Mouse (Mus musculus): ENCODE measurements around the gene Irx2. TPM values are rescaled to one million over a fixed set of nuclear protein-coding genes. Genes with fewer than 3 reads are reported as not detected.

The Irx2 gene
- total and polyA plus RNA-seq, 2 experiments from 2014 or later: 24.9 to 48.7 TPM

DNA sequence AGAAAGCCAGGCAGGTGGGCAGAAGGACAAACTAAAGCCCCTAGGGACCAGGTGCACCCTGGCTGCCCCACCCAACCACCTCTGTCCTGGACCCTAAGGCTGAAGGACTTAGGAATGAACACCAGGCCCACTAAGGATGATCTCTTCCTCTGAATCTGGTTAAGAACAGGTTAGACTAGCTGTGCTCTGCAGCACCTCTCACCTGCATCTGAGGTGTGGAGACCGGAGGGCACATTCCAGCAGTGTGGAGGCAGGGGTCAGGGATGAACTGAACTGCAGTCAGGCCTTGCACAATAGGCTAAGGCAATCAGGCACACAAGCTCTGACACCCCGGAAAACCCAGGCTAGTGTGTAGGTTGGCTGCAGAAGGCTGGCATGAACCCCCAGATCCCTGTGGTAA, 18.3 kb upstream of the Irx2 start:
- TF ChIP-seq CTCF (IDR thresholded peaks at IDR 0.05; ENCODE audit: low read depth): no peak
- WGBS: 100% methylated on average over 2 of the region's 2 CpGs
- no peaks in the 10 kb centered on the region for H3K36me3 ChIP-seq (ENCODE audit: insufficient read depth, low read length)
- no peaks in the 10 kb centered on the region for H3K27me3 ChIP-seq (ENCODE audit: insufficient read depth, low read length)
- no peak overlapping the region for H3K27ac ChIP-seq
- H3K4me3 ChIP-seq (ENCODE audit: low read length): no peak overlapping the region
- ATAC-seq (no peak), DNase-seq (ENCODE audit: low spot score) (no peak)
- no peaks in the 10 kb centered on the region for H3K9me3 ChIP-seq (ENCODE audit: low read length)
- no peaks in the 10 kb centered on the region for H3K4me1 ChIP-seq (ENCODE audit: insufficient read depth, low read length)
- H3K4me2 ChIP-seq (ENCODE audit: low read depth, low read length): no peak overlapping the region
- no peak overlapping the region for H3K9ac ChIP-seq (replicated peaks; ENCODE audit: low read length)

DNA sequence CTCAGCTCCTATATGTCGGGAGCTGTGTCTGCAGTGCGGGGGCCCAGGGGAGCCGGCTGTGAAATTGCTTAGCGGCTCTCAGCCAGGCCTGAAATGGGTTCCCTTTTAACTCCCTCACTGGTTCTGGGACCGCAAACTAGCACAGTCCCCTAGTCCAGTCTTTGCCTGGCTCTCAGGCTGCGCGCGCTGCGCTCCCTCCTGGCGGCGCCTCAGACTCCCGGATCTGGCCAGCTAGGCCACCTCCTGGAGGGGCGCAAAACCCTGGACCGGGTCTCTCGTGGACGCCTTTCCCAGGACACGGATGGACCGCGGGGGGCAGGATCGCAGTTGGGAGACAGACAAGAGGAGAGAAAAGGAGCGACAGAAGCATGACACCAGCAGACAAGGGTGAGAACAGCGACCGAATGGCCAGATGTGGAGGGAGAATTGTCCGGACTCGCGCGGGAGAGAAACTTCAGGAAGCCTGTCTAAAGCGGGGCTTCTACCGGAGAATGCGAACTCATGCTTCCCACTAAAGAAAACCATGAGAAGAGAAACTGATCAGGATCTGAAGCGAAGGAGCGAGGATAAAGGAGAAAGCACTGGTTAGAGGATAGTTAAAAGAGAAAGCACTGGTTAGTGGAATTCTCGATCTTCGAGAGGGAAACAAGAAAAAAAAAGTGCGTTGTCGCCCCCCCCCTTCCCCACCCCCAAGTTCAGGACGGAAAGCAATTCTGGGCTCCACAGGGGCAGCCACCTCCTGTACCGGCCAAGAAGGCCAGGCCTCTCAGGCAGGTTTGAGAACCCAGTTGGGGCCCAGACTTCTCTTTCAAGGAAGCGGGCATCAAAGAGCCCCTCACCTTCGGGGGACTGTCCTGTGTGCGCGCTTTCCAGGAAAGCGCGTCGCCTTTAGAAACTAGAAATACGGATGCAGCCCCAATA, 4.4 kb upstream of the Irx2 start:
- ATAC-seq: no peak
- Histone ChIP-seq H3K9me3 (ENCODE audit: low read length) (no peaks in the 10 kb centered on the region), H3K27me3 (ENCODE audit: insufficient read depth, low read length) (peaks cover 18% of the 10 kb centered on the region), H3K4me3 (ENCODE audit: low read length) (peak overlapping the region; percentile 34), H3K27ac (no peak overlapping the region), H3K4me2 (ENCODE audit: low read depth, low read length) (peak overlapping the region; percentile 68), H3K36me3 (ENCODE audit: insufficient read depth, low read length) (no peaks in the 10 kb centered on the region), H3K4me1 (ENCODE audit: insufficient read depth, low read length) (0 out of 2 replicates have a peak, but pooled peaks cover 4% of the 10 kb centered on the region), H3K9ac (replicated peaks; ENCODE audit: low read length) (peak overlapping the region; percentile 39; the same call in 1 of the 2 replicates)
- WGBS: 1% methylated on average over 46 of the region's 46 CpGs
- DNase-seq (ENCODE audit: low spot score): peak; percentile 74
- peak; percentile 67 for TF ChIP-seq CTCF (IDR thresholded peaks at IDR 0.05; ENCODE audit: low read depth)

DNA sequence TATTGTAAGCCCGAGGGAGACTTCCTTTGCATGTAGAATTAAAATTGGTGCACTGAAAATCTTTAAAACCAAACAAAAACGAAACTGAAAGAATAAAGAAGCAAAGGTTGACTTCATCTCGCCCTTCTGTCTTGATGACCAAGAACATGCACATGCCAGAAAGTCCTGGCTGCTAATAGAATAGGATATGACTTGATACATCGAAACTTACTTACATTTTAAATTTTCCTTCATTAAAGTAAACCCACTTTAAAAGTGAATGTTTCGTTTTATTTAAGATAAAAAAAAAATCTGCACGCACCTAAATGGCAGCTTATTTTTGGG, 3.8 kb upstream of the Irx2 start:
- H3K27ac ChIP-seq: no peak overlapping the region
- no peaks in the 10 kb centered on the region for H3K9me3 ChIP-seq (ENCODE audit: low read length)
- H3K4me3 ChIP-seq (ENCODE audit: low read length): peak overlapping the region; percentile 34
- H3K9ac ChIP-seq (replicated peaks; ENCODE audit: low read length): peak overlapping the region; percentile 39; the same call in 1 of the 2 replicates
- DNase-seq (ENCODE audit: low spot score): peak; percentile 25
- peak overlapping the region; percentile 68 for H3K4me2 ChIP-seq (ENCODE audit: low read depth, low read length)
- TF ChIP-seq CTCF (IDR thresholded peaks at IDR 0.05; ENCODE audit: low read depth): no peak
- no peaks in the 10 kb centered on the region for H3K36me3 ChIP-seq (ENCODE audit: insufficient read depth, low read length)
- 8% methylated on average over 6 of the region's 6 CpGs for WGBS
- peaks cover 18% of the 10 kb centered on the region for H3K27me3 ChIP-seq (ENCODE audit: insufficient read depth, low read length)
- ATAC-seq: no peak
- 0 out of 2 replicates have a peak, but pooled peaks cover 4% of the 10 kb centered on the region for H3K4me1 ChIP-seq (ENCODE audit: insufficient read depth, low read length)

GRCm38 (mm10) chr13:72625236-72625950, 3.2 kb upstream of the Irx2 start:
- no peak for ATAC-seq
- Histone ChIP-seq H3K27me3 (ENCODE audit: insufficient read depth, low read length) (peaks cover 18% of the 10 kb centered on the region), H3K9me3 (ENCODE audit: low read length) (no peaks in the 10 kb centered on the region), H3K9ac (replicated peaks; ENCODE audit: low read length) (no peak overlapping the region), H3K4me3 (ENCODE audit: low read length) (peak overlapping the region; percentile 34), H3K4me1 (ENCODE audit: insufficient read depth, low read length) (0 out of 2 replicates have a peak, but pooled peaks cover 4% of the 10 kb centered on the region), H3K4me2 (ENCODE audit: low read depth, low read length) (peak overlapping the region; percentile 68), H3K36me3 (ENCODE audit: insufficient read depth, low read length) (no peaks in the 10 kb centered on the region), H3K27ac (no peak overlapping the region)
- 16% methylated on average over 28 of the region's 28 CpGs for WGBS
- no peak for TF ChIP-seq CTCF (IDR thresholded peaks at IDR 0.05; ENCODE audit: low read depth)
- peak; percentile 74 for DNase-seq (ENCODE audit: low spot score)

- no peaks in the 10 kb centered on the region for H3K36me3 ChIP-seq (ENCODE audit: insufficient read depth, low read length)
- H3K4me2 ChIP-seq (ENCODE audit: low read depth, low read length): peak overlapping the region; percentile 65
- WGBS: 1% methylated on average over 42 of the region's 42 CpGs
- peak; percentile 45 for TF ChIP-seq CTCF (IDR thresholded peaks at IDR 0.05; ENCODE audit: low read depth)
- DNase-seq (ENCODE audit: low spot score): peak; percentile 75
- H3K27me3 ChIP-seq (ENCODE audit: insufficient read depth, low read length): peaks cover 17% of the 10 kb centered on the region
- H3K27ac ChIP-seq: peak overlapping the region; percentile 85
- peak overlapping the region; percentile 72 for H3K4me3 ChIP-seq (ENCODE audit: low read length)
- 0 out of 2 replicates have a peak, but pooled peaks cover 4% of the 10 kb centered on the region for H3K4me1 ChIP-seq (ENCODE audit: insufficient read depth, low read length)
- H3K9ac ChIP-seq (replicated peaks; ENCODE audit: low read length): peak overlapping the region; percentile 81
- ATAC-seq: peak; percentile 19
- no peaks in the 10 kb centered on the region for H3K9me3 ChIP-seq (ENCODE audit: low read length)
Observed at GRCm38 (mm10) chr13:72627391-72628321, 964 bp upstream of the Irx2 start.

Data from hindbrain, postnatal 0 days (tissue).